Mouse (Mus musculus) urinary bladder, postnatal 36 days (tissue): Measurements from ENCODE around the gene Nmrk2.

ENCODE experiments used
- DNase-seq, 2 experiments: peaks; one replicate each; pipeline ENCODE4 v3.0.0; 2022; ENCODE audit warnings: low spot score in 2 of 2, mixed read lengths in 1 of 2

Nmrk2 gene

GRCm38 (mm10) chr10:81167200-81168086, 34.4 kb downstream of the Nmrk2 start, which contains the start of gene Pias4:
Pias4 (minus strand) TSS chr10:81167923.
- peak; percentile 100 for DNase-seq

DNA sequence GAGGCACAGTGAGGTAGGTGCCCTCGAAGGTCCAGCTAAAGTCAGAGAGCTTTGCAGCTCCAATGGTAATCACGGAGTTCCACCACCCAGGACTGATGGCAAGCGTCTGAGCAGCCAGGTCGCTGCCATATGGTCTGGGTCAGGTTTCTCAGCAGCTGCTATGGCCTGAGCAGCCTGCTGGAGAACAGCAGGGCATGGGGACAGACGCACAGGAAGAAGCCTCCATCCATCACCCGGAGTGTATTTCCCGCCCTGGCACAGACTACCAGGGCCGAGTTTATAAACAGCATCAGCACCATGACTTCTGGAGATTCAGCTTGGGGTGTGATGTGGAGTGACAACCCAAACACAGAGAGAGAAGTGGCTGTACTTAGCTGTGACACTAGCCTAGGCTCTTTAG, 36.7 kb downstream of the Nmrk2 start:
- no peak for DNase-seq

DNA sequence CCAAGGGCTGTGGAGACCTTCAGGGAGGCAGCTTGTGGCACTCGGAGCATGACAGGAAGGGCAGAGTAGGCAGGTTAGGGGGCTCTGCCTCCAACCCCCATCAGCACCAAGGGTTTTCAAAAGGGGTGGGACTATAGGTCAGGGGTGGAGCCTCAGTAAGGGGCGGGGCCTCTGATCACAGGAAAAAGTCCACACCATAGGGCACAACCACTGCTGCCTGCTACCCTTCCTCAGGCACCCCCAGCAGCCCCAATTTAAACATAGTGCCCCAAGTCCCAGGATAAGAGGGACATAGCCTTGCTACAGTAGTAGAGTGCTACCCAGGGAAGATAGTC, 39.6 kb downstream of the Nmrk2 start:
- DNase-seq = no peak

- no peak for DNase-seq
These were observed 40.1 kb downstream of the Nmrk2 start for GRCm38 (mm10) chr10:81161602-81162317.

GRCm38 (mm10) chr10:81154736-81155135, 47.1 kb downstream of the Nmrk2 start:
- no peak for DNase-seq

DNA sequence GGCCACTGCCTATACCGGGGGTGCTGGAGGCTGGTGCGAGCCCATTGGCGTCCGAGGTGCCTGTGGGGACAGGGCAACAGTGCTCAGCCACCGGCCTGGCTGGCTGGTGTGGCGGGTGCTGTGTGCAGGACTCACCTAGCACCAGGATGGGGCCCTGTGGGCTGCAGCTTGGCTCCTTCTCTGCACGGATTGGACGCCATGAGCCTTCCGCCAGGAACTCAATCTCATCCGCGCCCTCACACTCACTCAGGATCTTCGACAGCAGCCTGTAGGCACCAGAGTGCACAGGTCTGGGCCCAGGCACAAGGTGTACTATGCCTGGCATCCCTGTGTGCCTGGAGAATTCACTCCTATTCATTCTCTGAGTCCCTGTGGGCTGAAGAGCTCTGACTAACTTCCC, 47.5 kb downstream of the Nmrk2 start:
- DNase-seq = no peak

GRCm38 (mm10) chr10:81152609-81153008, 49.2 kb downstream of the Nmrk2 start:
- DNase-seq = no peak

GRCm38 (mm10) chr10:81151261-81151660, 50.6 kb downstream of the Nmrk2 start:
- no peak for DNase-seq
